Mouse (Mus musculus) mouse trophoblast stem cell (cell line): Measurements from ENCODE around the gene Gm773.
"Not testable (repeated sequence)": the region's sequence is repeated elsewhere in the genome, so short reads cannot be mapped to it uniquely, and the experiment has no call there.

ENCODE experiments used
- in situ Hi-C, 2 experiments: fragments of 300-500 bp; cut with MseI, MboI; formaldehyde crosslinking; loops; 2 replicates in 1 of 2; 3 replicates in 1 of 2; pipeline ENCODE4 v1.15.1; 2025

Gm773 gene

DNA sequence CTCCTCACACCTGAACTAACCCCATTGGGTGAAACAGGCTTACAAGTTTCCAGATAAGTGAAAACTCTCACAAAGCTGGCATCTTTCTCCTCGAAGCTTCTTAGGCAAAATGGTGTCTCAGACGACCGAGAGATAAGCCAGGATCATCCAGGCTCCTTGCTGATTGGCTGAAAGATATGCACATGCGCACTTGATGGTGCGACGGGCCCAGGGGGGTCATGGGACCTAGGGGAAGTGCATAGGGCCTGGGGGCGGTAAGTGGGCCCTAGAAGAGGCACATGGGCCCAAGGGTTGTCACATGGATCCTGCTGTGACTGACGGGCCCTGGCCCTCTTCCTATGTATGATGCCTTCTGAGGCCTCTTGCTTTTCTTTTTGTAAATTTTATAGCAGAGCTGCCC is at the start of gene Gm773:
Gm773 (minus strand) TSS at position 111 of the 400 bp plus-strand sequence.
- in situ Hi-C loops = no loop called here

GRCm38 (mm10) chrX:56186449-56186848 is 26.2 kb downstream of the Gm773 start:
- in situ Hi-C loops = not testable (repeated sequence)

DNA sequence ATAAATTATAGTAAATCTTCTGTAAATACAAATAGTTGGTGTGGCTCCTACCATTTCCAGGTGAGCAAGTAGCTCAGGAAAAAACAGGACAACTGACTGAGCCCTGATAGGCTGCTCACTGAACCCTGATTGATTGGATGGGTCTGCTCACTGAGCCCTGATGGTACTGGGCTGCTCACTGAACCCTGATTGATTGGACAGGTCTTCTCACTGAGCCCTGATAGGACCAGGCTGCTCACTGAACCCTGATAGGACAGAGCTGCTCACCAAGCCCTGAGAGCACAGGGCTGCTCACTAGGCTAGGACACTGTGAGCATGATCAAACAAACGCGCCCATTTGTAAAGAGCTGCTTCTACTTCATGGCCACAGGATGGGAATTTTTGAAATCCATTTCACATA is 61.3 kb downstream of the Gm773 start:
- in situ Hi-C loops = no loop called here
